Mouse (Mus musculus) cerebellum, postnatal 4 days (tissue): ENCODE measurements around the gene Slc39a11.
A peak's percentile ranks its signal among the peaks of the same experiment; 100 is the strongest.

Source experiments
- DNase-seq, 2 experiments: peaks; one replicate each; pipeline ENCODE4 v3.0.0; 2022; ENCODE audit warnings: low spot score in 2 of 2, mixed read lengths in 1 of 2

Gene Slc39a11

GRCm38 (mm10) chr11:113399601-113400000 is 250.3 kb downstream of the Slc39a11 start:
- no peak for DNase-seq

- DNase-seq = no peak
Measured at GRCm38 (mm10) chr11:113397394-113397793, 252.5 kb downstream of the Slc39a11 start.

GRCm38 (mm10) chr11:113393366-113394150 is 256.3 kb downstream of the Slc39a11 start:
- peak in 1 of 2 experiments; percentile 18 for DNase-seq

GRCm38 (mm10) chr11:113391664-113392063 is 258.2 kb downstream of the Slc39a11 start:
- DNase-seq = no peak

- DNase-seq = no peak
Measured at GRCm38 (mm10) chr11:113389637-113390036, 260.2 kb downstream of the Slc39a11 start.

GRCm38 (mm10) chr11:113382674-113383571 is 267.0 kb downstream of the Slc39a11 start:
- DNase-seq = no peak

- DNase-seq = no peak
Measured at GRCm38 (mm10) chr11:113381550-113381949, 268.3 kb downstream of the Slc39a11 start.

GRCm38 (mm10) chr11:113378867-113379266 is 271.0 kb downstream of the Slc39a11 start:
- no peak for DNase-seq

- no peak for DNase-seq
Measured at GRCm38 (mm10) chr11:113376066-113376465, 273.8 kb downstream of the Slc39a11 start.

GRCm38 (mm10) chr11:113373926-113374325 is 276.0 kb downstream of the Slc39a11 start:
- no peak for DNase-seq

- peak in 1 of 2 experiments; percentile 74 for DNase-seq
Measured at GRCm38 (mm10) chr11:113373331-113373730, 276.5 kb downstream of the Slc39a11 start.

GRCm38 (mm10) chr11:113368046-113368445 is 281.8 kb downstream of the Slc39a11 start:
- peak in 1 of 2 experiments; percentile 23 for DNase-seq

- DNase-seq = no peak
Measured at GRCm38 (mm10) chr11:113366257-113367030, 283.4 kb downstream of the Slc39a11 start.

GRCm38 (mm10) chr11:113363739-113364138 is 286.1 kb downstream of the Slc39a11 start:
- DNase-seq = no peak

GRCm38 (mm10) chr11:113362617-113363016 is 287.3 kb downstream of the Slc39a11 start:
- no peak for DNase-seq

- DNase-seq = no peak
Measured at GRCm38 (mm10) chr11:113360049-113360835, 289.6 kb downstream of the Slc39a11 start.

- DNase-seq = no peak
Measured at GRCm38 (mm10) chr11:113355932-113356331, 293.9 kb downstream of the Slc39a11 start.

- DNase-seq = no peak
Measured at GRCm38 (mm10) chr11:113352085-113352815, 297.6 kb downstream of the Slc39a11 start.

GRCm38 (mm10) chr11:113350583-113350982 is 299.3 kb downstream of the Slc39a11 start:
- no peak for DNase-seq

- no peak for DNase-seq
Measured at GRCm38 (mm10) chr11:113346895-113347514, 302.9 kb downstream of the Slc39a11 start.
